Mouse (Mus musculus): ENCODE results near the gene Ctbp1.
A peak's percentile ranks its signal among the peaks of the same experiment; 100 is the strongest.

The Ctbp1 gene

DNA sequence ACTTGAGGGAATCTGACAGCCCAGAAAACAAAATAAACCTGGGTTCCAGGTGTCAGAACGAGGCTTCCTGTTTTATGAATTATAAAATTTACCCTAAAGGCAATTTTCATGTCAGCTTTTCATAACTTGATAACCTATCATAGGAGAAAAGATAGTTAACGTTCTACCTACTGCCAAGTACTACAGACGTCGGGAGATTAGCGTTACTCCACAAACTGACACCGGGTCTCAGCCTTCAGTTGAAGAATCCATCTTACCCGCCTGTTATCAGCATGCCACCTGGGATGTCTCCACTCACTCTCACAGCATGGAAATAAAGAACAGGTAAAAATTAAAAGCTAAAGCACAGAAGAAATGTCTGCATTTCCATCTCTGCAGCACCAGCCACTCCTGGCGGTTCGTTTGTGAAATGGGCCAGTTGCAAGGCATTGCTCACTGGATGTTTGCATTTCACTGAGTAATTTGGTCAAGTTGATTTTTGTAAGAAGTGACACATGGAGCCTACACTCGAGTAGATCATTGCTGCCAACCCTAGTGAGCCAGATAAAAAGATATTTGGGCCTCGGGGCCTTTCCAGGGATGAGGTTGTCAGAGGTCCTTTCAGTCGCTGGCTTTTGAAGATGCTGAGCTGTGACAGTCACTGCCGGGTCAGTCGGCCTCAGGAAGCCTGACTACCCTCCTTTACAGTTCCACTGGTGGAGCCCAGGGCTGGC is 66.1 kb downstream of the Ctbp1 start:
- DNase-seq (ENCODE audit: low spot score in 2 of 2): no peak

DNA sequence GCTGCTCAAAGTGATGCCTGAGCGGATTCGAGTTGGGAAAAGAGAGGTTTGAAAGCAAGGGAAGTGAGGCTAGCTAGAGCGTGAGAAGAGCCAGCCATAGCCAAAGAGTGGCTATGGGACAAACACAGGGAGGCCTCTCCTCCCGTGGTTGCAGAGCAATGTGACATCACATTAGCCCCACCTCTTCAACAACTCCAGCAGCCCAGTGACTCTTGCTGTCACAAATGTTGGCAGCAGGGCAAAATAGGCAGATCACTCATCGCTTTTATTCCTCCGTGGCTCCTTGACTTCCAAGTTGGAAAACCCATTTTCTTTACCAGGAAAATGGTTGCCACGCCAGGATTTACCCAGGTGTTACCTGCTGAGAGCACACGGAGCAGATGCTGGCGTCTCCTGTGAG is 67.7 kb downstream of the Ctbp1 start:
- no peak for DNase-seq (ENCODE audit: low spot score in 2 of 2)

DNA sequence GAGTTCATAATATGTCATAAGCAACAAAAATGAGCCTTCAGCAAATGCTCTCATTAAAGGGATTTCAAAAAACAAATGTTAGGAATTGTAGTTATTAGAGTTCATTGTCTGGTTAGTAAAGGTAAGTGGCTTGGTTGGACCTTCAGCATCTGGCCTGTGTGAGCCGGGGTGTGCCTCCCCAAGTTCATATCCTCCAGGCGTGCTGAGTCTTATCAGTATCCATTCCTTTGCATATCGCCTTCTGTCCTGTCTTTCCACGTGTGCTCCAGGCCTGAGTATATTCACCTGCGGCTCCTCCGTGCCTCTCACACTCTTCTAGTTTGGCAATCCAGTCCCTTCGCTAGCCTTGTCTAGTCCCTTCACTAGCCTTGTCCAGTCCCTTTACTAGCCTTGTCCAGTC is 68.5 kb downstream of the Ctbp1 start:
- DNase-seq (ENCODE audit: low spot score in 2 of 2): no peak

DNA sequence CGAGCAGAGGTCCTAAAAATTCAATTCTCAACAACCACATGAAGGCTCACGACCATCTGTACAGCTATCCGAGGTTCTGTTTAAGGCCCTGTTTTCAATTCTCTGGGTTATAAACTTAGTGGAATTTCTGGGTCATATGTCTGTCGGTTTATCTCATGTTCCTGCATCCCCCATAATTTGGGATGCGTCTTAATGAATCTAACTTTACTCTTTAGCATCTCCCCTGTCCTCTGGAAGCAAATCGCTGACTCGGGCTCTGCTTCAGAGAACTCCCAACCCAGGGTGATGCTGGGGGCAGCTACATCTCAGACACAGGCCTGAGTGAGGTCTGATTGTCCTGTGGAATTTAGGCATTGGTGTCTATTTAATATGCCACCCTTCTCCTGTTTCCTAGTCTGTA is 70.5 kb downstream of the Ctbp1 start:
- DNase-seq (ENCODE audit: low spot score in 2 of 2): no peak

DNA sequence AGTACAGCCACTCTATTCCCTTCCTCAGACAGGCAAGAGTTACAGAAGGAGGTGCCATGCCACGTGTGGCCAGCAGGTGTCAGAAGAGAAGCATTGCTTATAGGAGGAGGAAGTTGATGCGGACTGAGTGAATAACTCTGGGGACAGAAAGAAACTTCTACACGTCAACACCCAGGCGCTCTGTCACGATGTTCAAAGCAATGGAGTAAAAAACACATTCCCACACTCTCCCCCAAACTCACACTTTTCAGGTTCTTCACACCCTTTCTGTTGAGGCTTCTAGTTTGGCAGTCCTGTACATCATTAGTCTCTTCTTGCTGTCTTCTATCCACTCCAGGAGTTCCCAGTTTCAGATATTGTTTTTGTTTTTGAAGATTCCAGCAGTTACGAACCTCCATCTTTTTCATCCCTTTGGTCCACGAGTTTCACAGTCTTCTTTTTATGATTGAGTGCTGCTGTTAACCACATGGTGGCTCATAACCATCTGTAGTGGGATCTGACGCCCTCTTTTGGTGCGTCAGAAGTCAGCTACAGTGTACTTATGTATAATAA is 71.0 kb downstream of the Ctbp1 start:
- peak; percentile 56 to 63 for DNase-seq (ENCODE audit: low spot score in 2 of 2)

DNA sequence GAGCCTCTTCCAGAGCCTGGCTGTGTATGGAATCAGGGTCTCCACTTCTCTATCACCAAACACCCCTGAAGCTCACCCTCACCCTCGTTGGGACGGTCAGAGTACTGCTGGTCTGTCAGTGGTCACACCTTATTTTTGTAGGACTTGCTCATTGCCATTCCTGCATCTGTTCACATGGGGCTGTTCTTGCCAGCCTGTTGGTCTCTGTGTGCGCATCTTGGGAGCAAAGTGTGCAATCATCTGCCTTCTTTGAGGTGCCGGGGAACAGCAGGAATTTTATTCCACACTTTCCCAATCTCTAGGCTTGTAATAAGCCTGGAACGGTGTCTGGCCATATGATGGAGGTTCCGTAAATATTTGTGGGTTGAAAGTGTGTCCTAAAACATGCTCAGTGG is 71.6 kb downstream of the Ctbp1 start:
- DNase-seq (ENCODE audit: low spot score in 2 of 2): no peak

DNA sequence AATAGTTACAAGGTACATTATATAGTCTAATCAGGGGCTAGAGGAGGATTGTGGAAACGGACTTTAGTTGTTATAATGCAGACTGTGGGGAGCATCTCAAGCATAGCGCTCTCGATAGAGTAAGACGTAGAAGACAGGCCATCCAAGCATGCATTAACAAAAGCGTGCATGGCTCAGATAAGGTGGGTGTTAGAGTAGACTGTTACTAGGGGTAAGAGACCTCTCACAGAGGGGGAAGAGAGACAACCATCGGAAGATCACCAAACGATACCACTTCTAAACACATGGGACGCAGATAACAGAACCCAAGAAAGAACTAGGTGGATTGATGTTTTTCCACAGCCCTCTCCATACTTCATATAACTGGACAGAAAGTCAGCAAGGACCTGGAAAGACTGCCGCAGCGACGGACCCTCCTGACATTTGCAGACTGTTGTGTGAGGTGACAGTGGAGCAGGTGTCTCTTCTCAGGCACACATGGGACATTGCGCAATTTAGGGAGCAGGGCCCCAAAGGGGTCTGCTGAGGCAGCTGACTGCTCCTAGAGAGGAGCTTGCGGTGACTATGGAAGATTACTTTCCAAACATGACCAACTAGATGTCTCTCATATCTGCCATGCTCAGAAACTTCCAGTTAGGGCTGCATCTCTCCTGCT is 72.2 kb downstream of the Ctbp1 start:
- DNase-seq (ENCODE audit: low spot score in 2 of 2): no peak

DNA sequence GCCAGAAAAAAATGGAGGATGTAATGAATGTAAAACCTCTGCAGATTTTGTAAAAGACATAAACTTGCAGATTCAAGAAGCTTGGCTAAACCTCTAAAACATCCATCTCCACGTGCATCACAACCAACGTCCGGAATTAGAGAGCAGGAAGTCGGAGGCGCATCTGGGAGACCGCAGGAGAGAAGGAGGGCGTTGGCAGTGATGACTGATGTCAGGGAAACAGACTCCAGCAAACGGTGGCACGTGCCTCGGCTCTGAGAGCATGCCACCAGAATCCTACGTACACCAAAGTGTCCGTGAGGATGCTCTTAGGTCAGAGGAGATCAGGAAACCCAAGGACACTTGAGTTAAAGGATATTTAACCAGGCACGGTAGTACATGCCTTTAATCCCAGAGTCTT is 73.1 kb downstream of the Ctbp1 start:
- DNase-seq (ENCODE audit: low spot score in 2 of 2): no peak

DNA sequence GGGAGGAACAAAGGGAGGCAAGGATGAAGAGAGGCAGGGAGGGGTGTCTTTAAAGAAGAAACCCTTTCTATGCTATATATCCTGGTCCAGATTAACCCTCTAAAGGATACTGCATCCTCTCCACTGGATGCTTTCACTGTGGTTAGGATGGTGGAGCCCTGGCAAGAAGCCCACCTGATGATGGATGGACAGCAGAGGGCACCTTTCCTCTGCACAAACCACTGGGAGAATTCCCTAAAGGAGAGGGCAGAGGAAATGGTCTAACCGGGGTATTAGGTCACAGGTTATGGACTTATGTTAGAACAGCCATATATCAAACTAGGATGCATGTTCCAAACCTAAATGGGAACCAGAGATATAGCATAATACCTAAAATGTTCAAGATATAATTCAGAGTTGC is 74.7 kb downstream of the Ctbp1 start:
- no peak for DNase-seq (ENCODE audit: low spot score in 2 of 2)

Data from spleen, postnatal 14 days (tissue).